Mouse (Mus musculus): ENCODE measurements around the gene Mylk3. TPM values are rescaled to one million over a fixed set of nuclear protein-coding genes. Genes with fewer than 3 reads are reported as not detected.
A peak's percentile ranks its signal among the peaks of the same experiment; 100 is the strongest.

Mylk3 gene
- 1.1 and 2.8 TPM in 2 replicates for polyA plus RNA-seq (2012; rRNA removed)

GRCm38 (mm10) chr8:85386205-85386604 is at the start of gene Mylk3:
TSS of gene Mylk3 (minus strand) at chr8:85386345.
- DNase-seq (ENCODE audit: extremely low spot score in 1 of 2, low spot score in 1 of 2) = peak in 1 of 2 experiments; percentile 58

- DNase-seq (ENCODE audit: extremely low spot score in 1 of 2, low spot score in 1 of 2) = no peak
Measured at GRCm38 (mm10) chr8:85435736-85436135, 49.6 kb upstream of the Mylk3 start.

- no peak for DNase-seq (ENCODE audit: extremely low spot score in 1 of 2, low spot score in 1 of 2)
Measured at GRCm38 (mm10) chr8:85434817-85435216, 48.7 kb upstream of the Mylk3 start.

GRCm38 (mm10) chr8:85433017-85433393 is 46.9 kb upstream of the Mylk3 start:
- DNase-seq (ENCODE audit: extremely low spot score in 1 of 2, low spot score in 1 of 2) = no peak

GRCm38 (mm10) chr8:85432168-85433016 is 46.2 kb upstream of the Mylk3 start, which contains the start of gene 4921524J17Rik:
TSS of gene 4921524J17Rik (minus strand) at chr8:85432833.
- DNase-seq (ENCODE audit: extremely low spot score in 1 of 2, low spot score in 1 of 2) = peak; percentile 93 to 96

- DNase-seq (ENCODE audit: extremely low spot score in 1 of 2, low spot score in 1 of 2) = no peak
Measured at GRCm38 (mm10) chr8:85431281-85432167, 45.4 kb upstream of the Mylk3 start.

- no peak for DNase-seq (ENCODE audit: extremely low spot score in 1 of 2, low spot score in 1 of 2)
Measured at GRCm38 (mm10) chr8:85430801-85431200, 44.7 kb upstream of the Mylk3 start.

- no peak for DNase-seq (ENCODE audit: extremely low spot score in 1 of 2, low spot score in 1 of 2)
Measured at GRCm38 (mm10) chr8:85429219-85429618, 43.1 kb upstream of the Mylk3 start.

GRCm38 (mm10) chr8:85427026-85427425 is 40.9 kb upstream of the Mylk3 start:
- DNase-seq (ENCODE audit: extremely low spot score in 1 of 2, low spot score in 1 of 2) = no peak

- DNase-seq (ENCODE audit: extremely low spot score in 1 of 2, low spot score in 1 of 2) = no peak
Measured at GRCm38 (mm10) chr8:85421329-85421728, 35.2 kb upstream of the Mylk3 start.

GRCm38 (mm10) chr8:85408526-85408925 is 22.4 kb upstream of the Mylk3 start:
- no peak for DNase-seq (ENCODE audit: extremely low spot score in 1 of 2, low spot score in 1 of 2)

GRCm38 (mm10) chr8:85408053-85408505 is 21.9 kb upstream of the Mylk3 start:
- peak in 1 of 2 experiments; percentile 74 for DNase-seq (ENCODE audit: extremely low spot score in 1 of 2, low spot score in 1 of 2)

GRCm38 (mm10) chr8:85405961-85406360 is 19.8 kb upstream of the Mylk3 start:
- no peak for DNase-seq (ENCODE audit: extremely low spot score in 1 of 2, low spot score in 1 of 2)

GRCm38 (mm10) chr8:85405418-85405817 is 19.3 kb upstream of the Mylk3 start:
- DNase-seq (ENCODE audit: extremely low spot score in 1 of 2, low spot score in 1 of 2) = no peak

GRCm38 (mm10) chr8:85398548-85398947 is 12.4 kb upstream of the Mylk3 start:
- DNase-seq (ENCODE audit: extremely low spot score in 1 of 2, low spot score in 1 of 2) = no peak

GRCm38 (mm10) chr8:85397508-85397907 is 11.4 kb upstream of the Mylk3 start:
- peak in 1 of 2 experiments; percentile 64 for DNase-seq (ENCODE audit: extremely low spot score in 1 of 2, low spot score in 1 of 2)

- no peak for DNase-seq (ENCODE audit: extremely low spot score in 1 of 2, low spot score in 1 of 2)
Measured at GRCm38 (mm10) chr8:85396432-85397079, 10.4 kb upstream of the Mylk3 start.

GRCm38 (mm10) chr8:85395681-85396431 is 9.7 kb upstream of the Mylk3 start:
- DNase-seq (ENCODE audit: extremely low spot score in 1 of 2, low spot score in 1 of 2) = no peak

GRCm38 (mm10) chr8:85395017-85395416 is 8.9 kb upstream of the Mylk3 start:
- DNase-seq (ENCODE audit: extremely low spot score in 1 of 2, low spot score in 1 of 2) = no peak

GRCm38 (mm10) chr8:85393199-85393598 is 7.1 kb upstream of the Mylk3 start:
- no peak for DNase-seq (ENCODE audit: extremely low spot score in 1 of 2, low spot score in 1 of 2)

All from frontal cortex, adult 2 months (tissue).